Mouse (Mus musculus) embryonic facial prominence, embryonic 12.5 days (tissue): ENCODE measurements around the gene RPS10-NUDT3. TPM values are rescaled to one million over a fixed set of nuclear protein-coding genes. Genes with fewer than 3 reads are reported as not detected.

Experiments used
- ATAC-seq: fragments of 200-750 bp; cut with Nextera tagmentation; 2 replicates; pipeline ENCODE4 v1.8.0; 2017; ENCODE audit not compliant: insufficient number of reproducible peaks, insufficient read depth, low FRiP score, low TSS enrichment
- H3K27ac ChIP-seq: fragments of 300-500 bp; sonication (generic); 2 replicates; pipeline ENCODE4 v1.5.1; 2016; ENCODE audit warnings: mild to moderate bottlenecking
- H3K27me3 ChIP-seq: fragments of 300-500 bp; sonication (generic); 2 replicates; pipeline ENCODE4 v1.6.1; 2016; ENCODE audit warnings: mild to moderate bottlenecking, moderate library complexity
- H3K36me3 ChIP-seq: fragments of 300-500 bp; sonication (generic); 2 replicates; pipeline ENCODE4 v1.6.1; 2016; ENCODE audit warnings: mild to moderate bottlenecking
- H3K4me1 ChIP-seq: fragments of 300-500 bp; sonication (generic); 2 replicates; pipeline ENCODE4 v1.6.1; 2016
- H3K4me2 ChIP-seq: fragments of 300-500 bp; sonication (generic); replicated peaks from 2 replicates; pipeline ENCODE4 v1.6.1; 2016; ENCODE audit warnings: mild to moderate bottlenecking, moderate library complexity
- H3K4me3 ChIP-seq: fragments of 300-500 bp; sonication (generic); 2 replicates; pipeline ENCODE4 v1.5.1; 2016; ENCODE audit warnings: mild to moderate bottlenecking
- H3K9ac ChIP-seq: fragments of 300-500 bp; sonication (generic); 2 replicates; pipeline ENCODE4 v1.6.1; 2016; ENCODE audit warnings: mild to moderate bottlenecking, moderate library complexity
- H3K9me3 ChIP-seq: fragments of 300-500 bp; sonication (generic); 2 replicates; pipeline ENCODE4 v1.6.1; 2016; ENCODE audit warnings: mild to moderate bottlenecking, moderate library complexity
- WGBS: fragments of 180-500 bp; shearing (Covaris S2); methylation state at CpG from one replicate; pipeline ENCODE4 v1.1.7; 2016; 5-methylcytosine and 5-hydroxymethylcytosine counted together
- polyA plus RNA-seq: library from polyadenylated mRNA; unstranded; fragments of >200 nt; fragmentation: Nextera tagmentation; extraction: Ambion mirVana; gene quantifications from 2 replicates; pipeline ENCODE4 v1.2.1, GENCODE M21; 2016

Gene RPS10-NUDT3
- polyA plus RNA-seq, 1 experiment from 2014 or later, result not detected

GRCm38 (mm10) chr17:27622611-27623359 is 12.2 kb downstream of the RPS10-NUDT3 start:
- Histone ChIP-seq H3K4me3 (peak overlapping the region; percentile 65), H3K27me3 (no peaks in the 10 kb centered on the region), H3K27ac (peak overlapping the region; percentile 94), H3K9ac (peak overlapping the region; percentile 93), H3K4me1 (peaks cover 18% of the 10 kb centered on the region), H3K9me3 (no peaks in the 10 kb centered on the region), H3K36me3 (peaks cover 4% of the 10 kb centered on the region), H3K4me2 (peak overlapping the region; percentile 72)
- peak; percentile 38; the same call in 1 of the 2 replicates for ATAC-seq
- WGBS, result under 1% methylated on average over 69 of the region's 80 CpGs

GRCm38 (mm10) chr17:27621705-27622531 is 13.1 kb downstream of the RPS10-NUDT3 start:
- no peaks in the 10 kb centered on the region for H3K9me3 ChIP-seq
- peak overlapping the region; percentile 65 for H3K4me3 ChIP-seq
- no peaks in the 10 kb centered on the region for H3K27me3 ChIP-seq
- peak overlapping the region; percentile 72 for H3K4me2 ChIP-seq
- H3K27ac ChIP-seq, result peak overlapping the region; percentile 94
- 2% methylated on average over 23 of the region's 23 CpGs for WGBS
- peak overlapping the region; percentile 93 for H3K9ac ChIP-seq
- peaks cover 18% of the 10 kb centered on the region for H3K4me1 ChIP-seq
- H3K36me3 ChIP-seq, result peaks cover 11% of the 10 kb centered on the region
- ATAC-seq, result no peak

- peaks cover 18% of the 10 kb centered on the region for H3K4me1 ChIP-seq
- 39% methylated on average over 8 of the region's 8 CpGs for WGBS
- H3K4me3 ChIP-seq, result peak overlapping the region; percentile 65
- peak overlapping the region; percentile 72 for H3K4me2 ChIP-seq
- peaks cover 16% of the 10 kb centered on the region for H3K36me3 ChIP-seq
- H3K27me3 ChIP-seq, result no peaks in the 10 kb centered on the region
- H3K27ac ChIP-seq, result no peak overlapping the region
- H3K9ac ChIP-seq, result peak overlapping the region; percentile 93
- no peak for ATAC-seq
- H3K9me3 ChIP-seq, result no peaks in the 10 kb centered on the region
Observed at GRCm38 (mm10) chr17:27621161-27621560, 13.9 kb downstream of the RPS10-NUDT3 start.

GRCm38 (mm10) chr17:27615388-27615787 is 19.6 kb downstream of the RPS10-NUDT3 start:
- Histone ChIP-seq H3K9ac (no peak overlapping the region), H3K36me3 (peaks cover 23% of the 10 kb centered on the region), H3K4me2 (no peak overlapping the region), H3K27me3 (no peaks in the 10 kb centered on the region), H3K9me3 (no peaks in the 10 kb centered on the region), H3K4me3 (no peak overlapping the region), H3K27ac (no peak overlapping the region), H3K4me1 (peaks cover 11% of the 10 kb centered on the region; the same call in 1 of the 2 replicates)
- WGBS, result 66% methylated on average over 7 of the region's 7 CpGs
- ATAC-seq, result no peak

GRCm38 (mm10) chr17:27613016-27613415 is 22.0 kb downstream of the RPS10-NUDT3 start:
- Histone ChIP-seq H3K9me3 (no peaks in the 10 kb centered on the region), H3K36me3 (peaks cover 27% of the 10 kb centered on the region), H3K4me1 (peaks cover 11% of the 10 kb centered on the region; the same call in 1 of the 2 replicates), H3K27ac (no peak overlapping the region), H3K27me3 (no peaks in the 10 kb centered on the region), H3K9ac (no peak overlapping the region), H3K4me3 (no peak overlapping the region), H3K4me2 (no peak overlapping the region)
- no peak for ATAC-seq
- 89% methylated on average over 4 of the region's 4 CpGs for WGBS

- Histone ChIP-seq H3K27me3 (no peaks in the 10 kb centered on the region), H3K4me3 (no peak overlapping the region), H3K36me3 (peaks cover 19% of the 10 kb centered on the region), H3K4me1 (peaks cover 11% of the 10 kb centered on the region; the same call in 1 of the 2 replicates), H3K27ac (no peak overlapping the region), H3K9ac (no peak overlapping the region), H3K4me2 (no peak overlapping the region), H3K9me3 (no peaks in the 10 kb centered on the region)
- WGBS, result 84% methylated on average over 5 of the region's 5 CpGs
- ATAC-seq, result no peak
Observed at GRCm38 (mm10) chr17:27611994-27612393, 23.0 kb downstream of the RPS10-NUDT3 start.

- Histone ChIP-seq H3K9me3 (no peaks in the 10 kb centered on the region), H3K9ac (no peak overlapping the region), H3K36me3 (peaks cover 14% of the 10 kb centered on the region), H3K27me3 (no peaks in the 10 kb centered on the region), H3K4me3 (no peak overlapping the region), H3K4me2 (no peak overlapping the region), H3K4me1 (peaks cover 11% of the 10 kb centered on the region; the same call in 1 of the 2 replicates), H3K27ac (no peak overlapping the region)
- WGBS, result 74% methylated on average over 3 of the region's 3 CpGs
- no peak for ATAC-seq
Observed at GRCm38 (mm10) chr17:27611519-27611884, 23.5 kb downstream of the RPS10-NUDT3 start.

GRCm38 (mm10) chr17:27610679-27611518 is 24.1 kb downstream of the RPS10-NUDT3 start:
- H3K4me3 ChIP-seq, result no peak overlapping the region
- no peak overlapping the region for H3K27ac ChIP-seq
- peaks cover 11% of the 10 kb centered on the region; the same call in 1 of the 2 replicates for H3K4me1 ChIP-seq
- WGBS, result 84% methylated on average over 10 of the region's 10 CpGs
- H3K9ac ChIP-seq, result no peak overlapping the region
- H3K27me3 ChIP-seq, result no peaks in the 10 kb centered on the region
- no peaks in the 10 kb centered on the region for H3K9me3 ChIP-seq
- H3K4me2 ChIP-seq, result no peak overlapping the region
- no peak for ATAC-seq
- H3K36me3 ChIP-seq, result peaks cover 13% of the 10 kb centered on the region; the same call in 1 of the 2 replicates

- H3K4me3 ChIP-seq, result no peak overlapping the region
- H3K36me3 ChIP-seq, result peaks cover 10% of the 10 kb centered on the region; the same call in 1 of the 2 replicates
- peaks cover 11% of the 10 kb centered on the region; the same call in 1 of the 2 replicates for H3K4me1 ChIP-seq
- ATAC-seq, result no peak
- H3K27ac ChIP-seq, result no peak overlapping the region
- H3K9me3 ChIP-seq, result no peaks in the 10 kb centered on the region
- WGBS, result 90% methylated on average over 7 of the region's 7 CpGs
- no peaks in the 10 kb centered on the region for H3K27me3 ChIP-seq
- no peak overlapping the region for H3K9ac ChIP-seq
- no peak overlapping the region for H3K4me2 ChIP-seq
Observed at GRCm38 (mm10) chr17:27609576-27609975, 25.4 kb downstream of the RPS10-NUDT3 start.

- H3K4me1 ChIP-seq, result peaks cover 15% of the 10 kb centered on the region; the same call in 1 of the 2 replicates
- H3K36me3 ChIP-seq, result peaks cover 6% of the 10 kb centered on the region; the same call in 1 of the 2 replicates
- H3K9me3 ChIP-seq, result no peaks in the 10 kb centered on the region
- no peak overlapping the region for H3K27ac ChIP-seq
- H3K4me2 ChIP-seq, result no peak overlapping the region
- H3K27me3 ChIP-seq, result no peaks in the 10 kb centered on the region
- H3K4me3 ChIP-seq, result no peak overlapping the region
- WGBS, result 86% methylated on average over 21 of the region's 21 CpGs
- H3K9ac ChIP-seq, result no peak overlapping the region
- ATAC-seq, result no peak
Observed at GRCm38 (mm10) chr17:27603522-27604234, 31.3 kb downstream of the RPS10-NUDT3 start.
